Mouse (Mus musculus): ENCODE results near the gene Ppp3r2.

Gene Ppp3r2

GRCm38 (mm10) chr4:49681812-49682211, at the start of gene Ppp3r2:
Gene Ppp3r2 (minus strand): TSS chr4:49682024.
- POLR2A ChIA-PET = no interaction called here
- CTCF ChIA-PET = interaction anchor here in 1 of 4 experiments (0.5 kb wide), 1 partner anchor 181 kb away, joined by 3 read pairs; no protein-coding TSS in a partner anchor

DNA sequence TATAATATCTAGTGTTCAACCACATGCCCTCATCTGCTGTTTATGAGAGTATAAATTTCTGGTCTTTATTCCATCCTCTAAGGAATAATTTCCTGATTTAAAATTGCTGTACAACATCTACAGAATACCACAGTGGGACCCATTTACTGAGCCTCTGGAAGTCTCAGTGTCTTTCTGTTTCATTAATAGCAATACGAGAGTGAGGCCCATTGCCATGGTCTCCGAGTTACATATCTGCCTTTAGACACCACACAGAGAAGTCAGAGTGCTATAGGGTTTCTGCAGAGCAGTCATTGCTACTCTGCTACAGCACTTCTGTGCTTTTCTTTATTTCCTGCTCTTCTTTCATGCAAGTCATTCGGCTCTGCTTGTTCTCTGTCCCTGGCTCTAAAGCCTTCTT, 47.5 kb upstream of the Ppp3r2 start:
- CTCF ChIA-PET = no interaction called here
- POLR2A ChIA-PET = no interaction called here

GRCm38 (mm10) chr4:49723908-49724307, 42.1 kb upstream of the Ppp3r2 start:
- CTCF ChIA-PET = no interaction called here
- POLR2A ChIA-PET = no interaction called here

DNA sequence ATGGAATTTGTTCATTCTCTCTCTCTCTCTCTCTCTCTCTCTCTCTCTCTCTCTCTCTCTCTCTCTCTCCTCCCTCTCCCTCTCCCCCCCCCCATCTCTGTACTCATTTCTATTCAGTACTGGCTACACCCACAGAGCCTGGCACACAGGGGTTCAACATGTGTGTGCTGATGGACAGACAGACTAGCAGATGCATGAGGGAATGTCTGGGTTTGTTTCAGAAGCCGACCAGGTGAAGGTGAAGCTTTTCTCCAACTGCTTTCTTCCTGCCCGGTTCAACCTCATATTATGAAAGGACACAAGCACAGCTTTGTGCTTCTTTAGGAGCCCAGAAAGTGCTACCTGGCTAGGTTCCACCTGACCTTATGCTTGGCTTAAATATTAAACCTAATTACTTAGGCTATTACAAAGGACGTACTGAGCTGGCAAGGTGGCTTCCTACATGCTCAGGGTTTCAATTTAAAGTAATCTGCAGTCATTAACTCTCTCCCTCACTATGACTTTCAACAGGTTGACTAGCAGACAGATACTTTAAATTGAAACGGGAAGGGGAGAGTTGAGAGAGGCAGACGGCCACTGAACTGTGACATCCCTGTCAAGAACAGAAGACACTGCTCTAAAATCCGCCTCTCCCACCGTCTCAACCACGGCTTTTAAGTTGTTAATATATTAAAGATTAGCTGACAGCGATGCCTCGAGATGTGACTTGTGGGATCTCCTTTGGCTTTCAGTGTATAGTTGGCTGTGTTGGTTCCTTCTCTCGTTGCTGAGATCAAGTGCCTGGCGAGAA, 9.8 kb upstream of the Ppp3r2 start:
- POLR2A ChIA-PET = no interaction called here
- CTCF ChIA-PET = interaction anchor here in 1 of 4 experiments (0.7 kb wide), 1 partner anchor 426 kb away, joined by 3 read pairs; no protein-coding TSS in a partner anchor

- ChIA-PET CTCF (interaction anchor here (0.5 to 1.8 kb wide), 27 partner anchors 8 to 1224 kb away, joined by 3 to 22 read pairs (median 3); no protein-coding TSS in a partner anchor), POLR2A (no interaction called here)
Measured at GRCm38 (mm10) chr4:49688594-49689288, 6.9 kb upstream of the Ppp3r2 start.

GRCm38 (mm10) chr4:49680171-49680875, 1.5 kb downstream of the Ppp3r2 start:
- POLR2A ChIA-PET = interaction anchor here in 2 of 4 experiments (0.8 to 1.4 kb wide), 2 partner anchors 42 to 49 kb away, joined by 3 read pairs; partner anchors contain the start of gene Rnf20 (in 1 of the 2)
- CTCF ChIA-PET = interaction anchor here in 1 of 4 experiments (1.1 kb wide), 1 partner anchor 8 kb away, joined by 5 read pairs; no protein-coding TSS in a partner anchor

- ChIA-PET POLR2A (no interaction called here), CTCF (interaction anchor here in 2 of 4 experiments (0.6 to 1.3 kb wide), 2 partner anchors 12 to 174 kb away, joined by 4 read pairs; no protein-coding TSS in a partner anchor)
Measured at GRCm38 (mm10) chr4:49676790-49677189, 5.0 kb downstream of the Ppp3r2 start.

GRCm38 (mm10) chr4:49676071-49676470, 5.8 kb downstream of the Ppp3r2 start:
- CTCF ChIA-PET = no interaction called here

GRCm38 (mm10) chr4:49664850-49665249, 17.0 kb downstream of the Ppp3r2 start:
- POLR2A ChIA-PET = interaction anchor here in 1 of 4 experiments (0.8 to 1.1 kb wide), 2 partner anchors 11 to 33 kb away, joined by 3 read pairs; partner anchors contain the start of gene Rnf20

More at GRCm38 (mm10) chr4:49676071-49676470, 5.8 kb downstream of the Ppp3r2 start:
- POLR2A ChIA-PET = no interaction called here

DNA sequence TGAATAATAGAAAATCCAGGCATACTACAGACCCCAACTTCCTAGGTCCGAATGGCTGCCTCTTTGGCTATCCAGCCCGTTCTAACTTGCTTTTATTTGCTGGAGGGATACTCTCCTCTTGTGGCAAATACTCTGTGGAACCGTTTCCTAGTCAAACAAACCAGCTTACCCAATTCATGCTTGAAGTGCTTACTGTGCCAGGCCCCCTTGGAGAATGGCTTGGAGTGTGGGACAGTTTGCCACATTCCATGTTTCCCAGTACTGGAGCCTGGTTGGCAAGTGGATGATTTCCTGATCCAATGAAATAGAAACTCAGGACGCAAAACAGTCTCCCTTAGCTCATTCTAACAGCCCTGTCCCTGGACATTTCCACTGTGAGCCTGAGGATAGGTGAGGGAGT, 19.6 kb downstream of the Ppp3r2 start:
- ChIA-PET CTCF (no interaction called here), POLR2A (interaction anchor here in 1 of 4 experiments (0.9 to 1.3 kb wide), 2 partner anchors 22 to 24 kb away, joined by 3 read pairs; no protein-coding TSS in a partner anchor)

More at GRCm38 (mm10) chr4:49664850-49665249, 17.0 kb downstream of the Ppp3r2 start:
- CTCF ChIA-PET = interaction anchor here in 1 of 4 experiments (0.7 kb wide), 1 partner anchor 54 kb away, joined by 3 read pairs; no protein-coding TSS in a partner anchor

DNA sequence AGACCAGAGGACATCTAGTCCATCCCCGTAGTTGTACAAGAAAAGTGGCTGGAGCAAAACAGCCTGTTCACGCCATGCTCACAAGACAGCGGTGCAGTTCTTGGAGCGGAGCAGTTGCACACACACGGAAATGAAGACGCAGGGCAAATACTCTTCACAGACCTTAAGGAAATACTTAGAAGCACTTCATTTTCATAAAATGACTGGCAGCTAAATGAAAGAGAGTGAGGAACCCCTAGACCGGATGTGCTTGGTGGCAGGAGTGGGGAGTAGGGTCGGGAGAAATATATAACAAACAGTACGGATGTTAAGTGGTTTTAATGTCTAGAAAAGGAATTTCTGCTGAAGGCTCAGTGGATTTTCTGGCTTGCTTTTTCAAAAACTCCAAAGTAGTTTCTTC, 20.2 kb downstream of the Ppp3r2 start:
- POLR2A ChIA-PET = no interaction called here
- CTCF ChIA-PET = no interaction called here

- POLR2A ChIA-PET = interaction anchor here in 1 of 4 experiments (0.6 kb wide), 1 partner anchor 27 kb away, joined by 3 read pairs; no protein-coding TSS in a partner anchor
- CTCF ChIA-PET = no interaction called here
Measured at GRCm38 (mm10) chr4:49659421-49659820, 22.4 kb downstream of the Ppp3r2 start.

DNA sequence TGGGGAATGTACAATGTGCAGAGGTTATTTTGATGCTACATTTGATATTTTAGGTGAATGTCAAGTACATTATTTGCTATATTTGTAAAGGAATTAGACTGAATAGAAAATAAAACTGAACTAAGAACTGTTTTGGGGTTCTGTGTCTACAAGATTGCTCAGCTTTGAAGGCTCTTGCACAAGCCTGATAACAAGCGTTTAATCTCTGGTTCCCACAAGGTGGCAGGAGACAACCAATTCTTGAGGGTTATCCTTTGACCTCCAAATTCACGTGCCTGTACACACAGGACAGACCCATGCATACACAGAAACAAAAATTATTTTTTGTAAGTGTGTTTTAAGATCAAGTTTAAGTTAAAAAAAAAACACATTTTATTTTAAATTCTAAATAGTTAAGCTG, 41.9 kb downstream of the Ppp3r2 start:
- ChIA-PET CTCF (no interaction called here), POLR2A (interaction anchor here in 2 of 4 experiments (1.2 to 1.3 kb wide), 2 partner anchors 23 to 34 kb away, joined by 3 read pairs; no protein-coding TSS in a partner anchor)

GRCm38 (mm10) chr4:49637821-49638220, 44.0 kb downstream of the Ppp3r2 start:
- ChIA-PET POLR2A (interaction anchor here in 2 of 4 experiments (0.6 to 2.8 kb wide), 8 partner anchors 8 to 352 kb away, joined by 3 to 13 read pairs (median 3); no protein-coding TSS in a partner anchor), CTCF (interaction anchor here in 2 of 4 experiments (0.6 to 1.1 kb wide), 4 partner anchors 9 to 71 kb away, joined by 3 read pairs; no protein-coding TSS in a partner anchor)

- ChIA-PET CTCF (no interaction called here), POLR2A (interaction anchor here in 3 of 4 experiments (0.5 to 4.0 kb wide), 23 partner anchors 10 to 1352 kb away, joined by 3 to 29 read pairs (median 3); partner anchors contain the start of genes Mrpl50 (in 3 of the 3), Zfp189 (in 3 of the 3), Erp44 (in 1 of the 3) and Invs (in 1 of the 3))
Measured at GRCm38 (mm10) chr4:49632139-49632481, 49.7 kb downstream of the Ppp3r2 start.

GRCm38 (mm10) chr4:49631319-49632138, 50.3 kb downstream of the Ppp3r2 start, which contains the start of gene Rnf20:
Gene Rnf20 (plus strand): TSS chr4:49632006.
- POLR2A ChIA-PET = interaction anchor here in 3 of 4 experiments (0.6 to 4.0 kb wide), 25 partner anchors 11 to 1352 kb away, joined by 3 to 29 read pairs (median 4); partner anchors contain the start of genes Mrpl50 (in 3 of the 3), Zfp189 (in 3 of the 3), Erp44 (in 1 of the 3) and Invs (in 1 of the 3)

DNA sequence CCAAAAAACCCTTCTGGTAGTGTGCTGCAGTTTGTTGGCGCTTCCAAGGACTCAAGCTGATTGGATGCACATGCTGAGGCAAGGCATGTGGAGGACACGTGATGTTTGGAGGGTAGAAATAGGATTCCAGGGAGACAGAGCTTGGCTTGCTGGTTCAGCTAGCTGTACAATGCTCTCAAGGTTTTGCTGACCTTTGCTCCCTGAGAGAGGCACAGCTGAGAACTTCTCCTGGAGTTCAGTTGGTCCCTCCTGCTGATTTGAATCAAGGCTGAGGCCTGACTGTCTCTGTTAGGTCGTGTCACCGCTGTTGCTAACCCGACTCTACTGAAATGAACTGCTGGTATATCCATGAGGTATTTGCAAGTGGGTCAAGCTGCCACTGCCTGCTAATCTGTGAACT, 52.9 kb downstream of the Ppp3r2 start:
- CTCF ChIA-PET = interaction anchor here in 1 of 4 experiments (0.9 to 3.7 kb wide), 2 partner anchors 9 to 61 kb away, joined by 3 to 20 read pairs; no protein-coding TSS in a partner anchor
- POLR2A ChIA-PET = no interaction called here

More at GRCm38 (mm10) chr4:49631319-49632138, 50.3 kb downstream of the Ppp3r2 start, which contains the start of gene Rnf20:
- CTCF ChIA-PET = interaction anchor here in 1 of 4 experiments (0.7 kb wide), 1 partner anchor 840 kb away, joined by 3 read pairs; no protein-coding TSS in a partner anchor

Measured in embryonic stem cell, embryonic (primary cell).